Mouse (Mus musculus): ENCODE data around the gene Atp1a1. TPM values are rescaled to one million over a fixed set of nuclear protein-coding genes. Genes with fewer than 3 reads are reported as not detected.
A peak's percentile ranks its signal among the peaks of the same experiment; 100 is the strongest.

The Atp1a1 gene
- total RNA-seq, 2 experiments from 2014 or later = 69.6 to 120 TPM

GRCm38 (mm10) chr3:101560841-101561522, 43.5 kb downstream of the Atp1a1 start:
- ATAC-seq (ENCODE audit: poor library complexity, severe bottlenecking) = no peak

- ATAC-seq (ENCODE audit: poor library complexity, severe bottlenecking) = no peak
These were observed 47.8 kb downstream of the Atp1a1 start for GRCm38 (mm10) chr3:101556712-101557111.

DNA sequence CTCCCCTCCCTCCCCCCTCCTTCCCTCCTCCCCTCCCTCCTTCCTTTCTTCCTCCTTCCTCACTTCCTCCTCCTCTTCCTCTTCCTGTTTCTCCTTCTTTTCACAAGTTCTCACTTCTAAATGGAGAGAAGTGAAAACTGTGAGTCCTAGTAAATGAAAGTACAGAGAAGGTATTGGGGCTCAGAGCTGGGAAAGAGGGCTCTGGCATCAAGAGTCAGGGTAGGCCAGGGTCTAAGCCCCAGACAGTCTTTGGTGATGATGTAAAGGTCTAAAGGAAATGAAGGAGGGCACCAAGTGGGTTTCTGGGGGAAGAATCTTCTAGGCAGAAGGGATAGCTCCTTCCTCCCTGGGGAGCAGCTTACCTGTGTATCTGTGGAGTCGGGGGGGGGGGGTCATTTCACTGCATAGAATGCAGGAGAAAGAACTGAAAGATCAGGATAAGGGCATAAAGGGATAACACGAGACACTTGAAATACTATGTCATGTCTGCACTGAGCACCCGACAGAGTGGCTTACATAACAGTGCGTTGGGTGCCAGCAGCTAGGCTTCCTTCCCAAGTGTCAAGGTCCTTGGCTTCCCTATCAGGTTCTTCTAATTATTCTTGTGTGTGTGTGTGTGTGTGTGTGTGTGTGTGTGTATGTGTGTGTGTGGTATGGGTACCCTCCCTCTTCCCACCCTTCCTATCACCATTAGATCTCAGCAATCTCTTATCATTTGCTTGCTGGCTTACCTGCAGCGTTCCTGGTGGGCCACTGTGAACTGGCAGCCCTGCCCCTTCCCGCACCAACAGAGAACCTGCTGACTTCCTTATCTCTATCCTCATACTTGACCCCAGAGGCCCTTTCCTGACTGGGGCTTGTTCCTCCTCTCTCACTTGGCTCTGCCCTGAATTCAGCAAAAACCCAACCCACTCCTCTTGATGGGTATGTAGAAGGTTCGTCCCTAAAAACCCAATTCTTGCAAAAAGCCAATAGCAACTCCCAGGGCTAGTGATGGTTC, 51.6 kb downstream of the Atp1a1 start:
- ATAC-seq (ENCODE audit: poor library complexity, severe bottlenecking) = 0 out of 2 replicates have a peak, but pooled peaks have one; percentile 17

DNA sequence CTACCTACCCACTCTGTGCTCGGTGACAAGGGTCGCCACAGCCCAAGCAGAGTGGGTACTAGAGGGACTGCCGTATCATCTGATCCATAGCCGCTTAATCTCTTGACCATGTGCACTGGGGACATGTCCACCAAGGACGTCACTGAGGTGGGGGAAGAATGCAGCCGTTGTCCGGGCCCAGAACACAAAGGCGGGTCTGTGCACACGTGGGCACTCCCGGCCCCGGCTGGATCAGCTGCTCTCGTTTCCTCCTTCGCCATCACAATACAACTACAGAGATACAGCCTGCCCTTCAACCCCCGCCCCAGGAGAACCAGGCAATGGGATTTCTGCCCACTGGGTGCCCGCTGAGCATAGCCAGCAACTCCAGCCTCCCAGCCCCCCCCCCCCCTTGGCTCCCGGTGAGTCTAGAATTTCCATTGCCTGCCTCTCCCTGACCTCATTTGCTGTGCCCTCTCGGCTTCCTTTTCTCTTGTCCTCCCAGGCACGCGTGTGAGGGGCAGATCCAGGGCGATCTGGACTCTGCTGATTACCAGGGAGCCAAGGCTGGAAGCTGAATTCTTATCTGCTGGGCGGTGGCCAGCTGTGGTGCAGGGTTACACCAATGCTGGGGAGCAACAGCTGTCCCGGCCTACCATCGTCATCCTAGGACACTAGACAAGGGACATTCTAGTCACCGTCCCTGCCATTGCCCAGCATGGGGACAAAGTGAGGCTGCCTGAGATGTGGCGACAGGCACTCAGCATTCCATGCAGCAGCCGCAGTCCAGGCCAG, 52.8 kb downstream of the Atp1a1 start:
- peak; percentile 49 for ATAC-seq (ENCODE audit: poor library complexity, severe bottlenecking)

DNA sequence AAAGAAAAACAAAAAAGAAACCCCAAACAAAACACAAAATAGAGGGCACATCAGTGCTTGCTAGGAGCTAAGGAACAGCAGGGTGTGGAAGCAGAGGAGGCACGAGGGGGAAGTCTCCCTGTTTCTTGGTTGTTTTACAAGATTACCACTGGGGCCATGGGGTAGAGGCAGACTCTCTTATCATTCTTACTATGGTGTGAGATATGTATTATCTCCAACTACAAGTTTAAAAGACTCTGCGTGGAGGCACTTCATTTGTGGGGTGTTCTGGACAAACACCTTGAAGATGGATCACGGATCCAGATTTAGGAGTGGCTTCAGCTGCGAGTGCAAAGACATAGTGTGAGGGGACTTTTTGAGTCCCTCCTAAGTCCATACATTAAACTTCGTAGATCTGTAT, 54.7 kb downstream of the Atp1a1 start:
- ATAC-seq (ENCODE audit: poor library complexity, severe bottlenecking) = no peak

GRCm38 (mm10) chr3:101544116-101544515, 60.4 kb downstream of the Atp1a1 start:
- ATAC-seq (ENCODE audit: poor library complexity, severe bottlenecking) = no peak

- no peak for ATAC-seq (ENCODE audit: poor library complexity, severe bottlenecking)
These were observed 62.9 kb downstream of the Atp1a1 start for GRCm38 (mm10) chr3:101541571-101541970.

DNA sequence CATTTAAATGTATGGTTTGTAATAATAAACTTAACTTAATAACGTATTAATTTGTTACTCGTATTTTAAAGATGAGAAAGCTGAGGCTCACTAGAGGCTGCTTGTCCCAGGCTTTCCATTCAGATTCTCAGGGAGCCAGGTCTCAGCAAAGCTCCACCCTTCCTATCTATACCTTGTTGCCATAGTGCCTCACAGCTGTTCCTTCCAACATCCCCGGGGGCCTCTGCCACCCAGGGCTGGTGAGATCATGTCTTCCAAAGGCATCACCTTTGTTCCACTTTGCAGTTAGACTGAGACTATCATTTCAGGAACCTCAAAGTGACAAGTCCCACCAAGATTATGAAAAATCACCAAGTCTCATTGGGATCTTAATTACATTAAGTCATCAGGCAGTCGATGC, 63.9 kb downstream of the Atp1a1 start:
- ATAC-seq (ENCODE audit: poor library complexity, severe bottlenecking) = no peak

GRCm38 (mm10) chr3:101536322-101536721, 68.2 kb downstream of the Atp1a1 start:
- ATAC-seq (ENCODE audit: poor library complexity, severe bottlenecking) = no peak

- ATAC-seq (ENCODE audit: poor library complexity, severe bottlenecking) = no peak
These were observed 70.2 kb downstream of the Atp1a1 start for GRCm38 (mm10) chr3:101534311-101534710.

DNA sequence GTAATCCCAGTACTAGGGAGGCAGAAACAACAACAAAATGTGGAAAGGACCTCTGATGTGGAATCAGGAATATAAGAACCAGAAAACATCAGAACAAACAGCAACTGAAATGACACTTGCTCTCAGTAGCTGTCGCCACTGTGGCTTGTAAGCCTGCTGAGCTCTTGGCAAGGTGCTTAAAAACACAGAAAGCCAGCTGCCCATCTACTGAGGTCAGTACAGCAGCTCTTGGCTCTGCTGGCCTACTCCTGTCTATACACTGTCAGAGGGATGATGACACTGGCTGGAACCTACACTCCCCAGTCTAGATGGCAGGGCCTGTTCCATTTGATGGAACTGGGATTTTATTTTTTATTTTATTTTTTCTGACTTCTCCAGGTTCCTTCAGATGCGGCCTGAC, 71.1 kb downstream of the Atp1a1 start:
- ATAC-seq (ENCODE audit: poor library complexity, severe bottlenecking) = no peak

GRCm38 (mm10) chr3:101530928-101531327, 73.6 kb downstream of the Atp1a1 start:
- no peak for ATAC-seq (ENCODE audit: poor library complexity, severe bottlenecking)

DNA sequence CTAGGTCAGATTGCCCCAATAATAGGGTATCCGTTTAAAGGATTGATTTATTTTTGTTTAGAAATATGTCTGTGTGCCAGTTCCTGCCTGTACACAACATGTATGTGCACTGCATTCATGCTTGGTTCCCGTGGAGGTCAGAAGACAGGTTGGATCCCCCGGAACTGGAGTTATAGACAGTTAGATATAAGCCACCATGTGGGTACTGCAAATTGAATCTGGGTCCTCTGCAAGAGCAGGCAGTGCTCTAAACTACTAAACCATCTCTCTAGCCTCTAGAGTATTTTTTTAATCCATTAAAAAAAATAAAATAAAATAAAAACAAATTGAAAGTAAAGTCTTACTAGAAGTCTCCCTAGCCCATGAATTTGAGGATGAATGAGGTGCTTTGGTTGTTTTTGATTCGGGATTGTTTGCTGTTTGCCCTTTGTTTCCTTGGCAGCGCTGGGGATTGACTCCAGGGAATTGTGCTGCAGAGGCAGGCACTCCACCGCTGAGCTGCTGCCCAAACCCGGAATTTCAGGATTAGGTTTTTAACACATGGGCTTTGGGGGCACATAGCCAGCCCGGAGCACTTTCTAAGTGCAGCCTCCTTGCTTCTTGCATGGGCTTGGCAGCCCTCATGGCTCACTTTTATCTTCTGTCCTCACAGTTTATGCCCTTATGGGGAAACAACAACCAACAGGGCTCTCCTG, 75.4 kb downstream of the Atp1a1 start:
- no peak for ATAC-seq (ENCODE audit: poor library complexity, severe bottlenecking)

GRCm38 (mm10) chr3:101528157-101528899, 76.2 kb downstream of the Atp1a1 start:
- no peak for ATAC-seq (ENCODE audit: poor library complexity, severe bottlenecking)

DNA sequence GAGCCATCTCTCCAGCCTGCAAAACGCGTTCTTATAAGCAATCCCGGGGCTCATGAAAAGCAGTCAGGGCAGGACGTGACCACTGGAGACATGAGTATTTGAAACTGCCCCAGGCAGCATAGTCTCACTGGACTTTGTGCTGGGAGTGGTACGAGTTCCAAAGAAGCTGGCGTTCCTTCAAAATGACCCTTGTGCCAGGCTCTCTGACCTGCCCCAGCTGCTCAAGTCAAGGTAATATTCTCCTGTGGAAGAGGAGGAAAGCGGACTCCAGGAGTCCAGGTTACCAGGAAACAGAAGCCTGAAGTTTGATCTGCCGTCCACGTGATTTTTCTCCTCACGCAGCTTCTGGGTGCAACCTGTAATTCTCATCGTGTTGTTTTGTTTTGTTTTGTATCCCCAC, 77.9 kb downstream of the Atp1a1 start:
- no peak for ATAC-seq (ENCODE audit: poor library complexity, severe bottlenecking)

Other genes starting within 250 kb of the Atp1a1 start
- gene Igsf3, start 227.6 kb downstream of the Atp1a1 start, total RNA-seq (2015) = 0.11 TPM in 1 of 2 replicates, not detected in the other
- gene Igsf3, start 227.6 kb downstream of the Atp1a1 start, total RNA-seq (2017) = 0.40 and 0.57 TPM in 2 replicates
- gene Mab21l3, start 244.3 kb upstream of the Atp1a1 start, total RNA-seq (2015) = not detected in 2 replicates
- gene Mab21l3, start 244.3 kb upstream of the Atp1a1 start, total RNA-seq (2017) = not detected in 2 replicates